Mouse (Mus musculus) liver, postnatal 0 days (tissue): Measurements from ENCODE around the gene Nfib. TPM values are rescaled to one million over a fixed set of nuclear protein-coding genes. Genes with fewer than 3 reads are reported as not detected.

ENCODE experiments used
- ATAC-seq: fragments of 200-750 bp; cut with Nextera tagmentation; 2 replicates; pipeline ENCODE4 v1.8.0; 2017; ENCODE audit warnings: mild to moderate bottlenecking, moderate library complexity
- DNase-seq: peaks from one replicate; pipeline ENCODE4 v3.0.0-alpha.2; 2016
- H3K27ac ChIP-seq: fragments of 300-500 bp; sonication (generic); 2 replicates; pipeline ENCODE4 v1.5.1; 2014; ENCODE audit warnings: antibody characterized with exemption, moderate library complexity, mild to moderate bottlenecking, low read depth
- H3K27me3 ChIP-seq: fragments of 300-500 bp; sonication (generic); 2 replicates; pipeline ENCODE4 v1.6.1; 2014; ENCODE audit warnings: low read length, control low read depth, mixed read lengths; ENCODE audit not compliant: insufficient read depth
- H3K36me3 ChIP-seq: fragments of 300-500 bp; sonication (generic); replicated peaks from 2 replicates; pipeline ENCODE4 v1.6.1; 2014; ENCODE audit warnings: mild to moderate bottlenecking, control low read depth, low read length, moderate library complexity, mixed read lengths; ENCODE audit not compliant: insufficient read depth
- H3K4me1 ChIP-seq: fragments of 300-500 bp; sonication (generic); 2 replicates; pipeline ENCODE4 v1.6.1; 2014; ENCODE audit warnings: antibody characterized with exemption, mild to moderate bottlenecking, control low read depth; ENCODE audit not compliant: insufficient read depth
- H3K4me2 ChIP-seq: fragments of 300-500 bp; sonication (generic); 2 replicates; pipeline ENCODE4 v1.6.1; 2014; ENCODE audit warnings: low read depth, mild to moderate bottlenecking, low read length, moderate library complexity, mixed read lengths
- H3K4me3 ChIP-seq: fragments of 300-500 bp; sonication (generic); 2 replicates; pipeline ENCODE4 v1.5.1; 2014; ENCODE audit warnings: low read depth, low read length
- H3K9ac ChIP-seq: fragments of 300-500 bp; sonication (generic); replicated peaks from 2 replicates; pipeline ENCODE4 v1.6.1; 2014; ENCODE audit warnings: mild to moderate bottlenecking, moderate library complexity
- H3K9me3 ChIP-seq: fragments of 300-500 bp; sonication (generic); 2 replicates; pipeline ENCODE4 v1.6.1; 2016; ENCODE audit warnings: mild to moderate bottlenecking, control low read depth, low read length, mixed read lengths
- CTCF ChIP-seq: sonication (generic); IDR thresholded peaks from 2 replicates; pipeline ENCODE4 v1.5.1; 2016; ENCODE audit warnings: antibody characterized with exemption, low read depth
- EP300 ChIP-seq: IDR thresholded peaks from 2 replicates; pipeline ENCODE4 v1.6.1; 2016; ENCODE audit warnings: antibody characterized with exemption, low read depth, mild to moderate bottlenecking
- WGBS: fragments of 180-500 bp; shearing (Covaris S2); extraction: QIAGEN DNeasy Blood & Tissue Kit; methylation state at CpG from one replicate; pipeline ENCODE4 v1.1.7; 2014; ENCODE audit not compliant: insufficient replicate concordance; 5-methylcytosine and 5-hydroxymethylcytosine counted together
- polyA plus RNA-seq: library from polyadenylated mRNA; unstranded; fragments of >200 nt; fragmentation: Nextera tagmentation; extraction: Ambion mirVana; gene quantifications from 2 replicates; pipeline ENCODE4 v1.2.1, GENCODE M21; 2015

Gene Nfib
- polyA plus RNA-seq, 1 experiment from 2014 or later: 8.3 TPM

DNA sequence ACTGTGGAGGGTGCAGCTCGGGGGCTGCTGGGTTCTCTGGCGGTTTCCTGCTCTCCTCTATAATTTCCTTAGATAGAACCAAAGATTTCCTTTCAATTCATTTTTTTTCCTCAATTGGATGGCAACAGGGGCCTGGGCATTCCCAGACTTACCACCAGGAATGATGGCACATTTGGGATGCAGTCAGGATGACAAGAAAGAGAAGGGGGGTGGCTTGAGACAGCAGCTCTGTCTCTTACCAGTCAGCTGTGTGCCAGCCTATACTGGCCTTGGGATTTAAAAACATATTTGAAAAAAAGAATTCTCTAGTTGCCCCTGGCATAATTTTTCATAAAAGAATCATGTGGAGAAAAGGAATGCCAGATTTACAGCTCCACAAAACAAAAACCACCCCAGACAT, 408.0 kb downstream of the Nfib start:
- Histone ChIP-seq H3K27me3 (no peaks in the 10 kb centered on the region), H3K36me3 (no peaks in the 10 kb centered on the region), H3K4me3 (no peak overlapping the region), H3K27ac (no peak overlapping the region), H3K4me2 (no peak overlapping the region), H3K9me3 (no peaks in the 10 kb centered on the region), H3K9ac (no peak overlapping the region), H3K4me1 (no peaks in the 10 kb centered on the region)
- TF ChIP-seq CTCF: no peak
- TF ChIP-seq EP300: no peak
- DNase-seq: no peak
- no peak for ATAC-seq
- 83% methylated on average over 2 of the region's 2 CpGs for WGBS

DNA sequence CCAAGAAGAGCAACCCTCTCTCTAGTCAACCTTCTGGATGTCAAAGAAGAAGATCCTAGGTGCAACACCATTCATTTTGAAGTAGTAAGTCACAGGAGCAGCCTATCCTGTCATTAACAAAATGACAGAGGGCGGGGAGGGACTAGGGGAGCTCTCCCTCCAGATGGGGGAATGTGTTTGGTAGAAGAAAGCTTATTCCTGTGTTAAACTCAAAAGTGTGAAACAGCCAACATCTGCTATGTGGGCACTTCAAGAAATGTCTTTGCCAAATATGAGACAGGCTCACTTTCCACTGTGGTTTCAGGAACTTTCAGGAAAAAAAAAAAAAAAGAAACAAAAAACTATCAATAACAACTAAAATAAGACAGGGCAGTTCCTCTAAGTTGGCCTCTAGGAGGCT, 411.5 kb downstream of the Nfib start:
- H3K9ac ChIP-seq: no peak overlapping the region
- H3K9me3 ChIP-seq: no peaks in the 10 kb centered on the region
- no peaks in the 10 kb centered on the region for H3K4me1 ChIP-seq
- ATAC-seq: no peak
- no peak for TF ChIP-seq EP300
- no peak for TF ChIP-seq CTCF
- DNase-seq: no peak
- H3K27me3 ChIP-seq: no peaks in the 10 kb centered on the region
- no peak overlapping the region for H3K4me3 ChIP-seq
- H3K36me3 ChIP-seq: no peaks in the 10 kb centered on the region
- 60% methylated on average over 1 of the region's 1 CpGs for WGBS
- H3K27ac ChIP-seq: no peak overlapping the region
- no peak overlapping the region for H3K4me2 ChIP-seq

DNA sequence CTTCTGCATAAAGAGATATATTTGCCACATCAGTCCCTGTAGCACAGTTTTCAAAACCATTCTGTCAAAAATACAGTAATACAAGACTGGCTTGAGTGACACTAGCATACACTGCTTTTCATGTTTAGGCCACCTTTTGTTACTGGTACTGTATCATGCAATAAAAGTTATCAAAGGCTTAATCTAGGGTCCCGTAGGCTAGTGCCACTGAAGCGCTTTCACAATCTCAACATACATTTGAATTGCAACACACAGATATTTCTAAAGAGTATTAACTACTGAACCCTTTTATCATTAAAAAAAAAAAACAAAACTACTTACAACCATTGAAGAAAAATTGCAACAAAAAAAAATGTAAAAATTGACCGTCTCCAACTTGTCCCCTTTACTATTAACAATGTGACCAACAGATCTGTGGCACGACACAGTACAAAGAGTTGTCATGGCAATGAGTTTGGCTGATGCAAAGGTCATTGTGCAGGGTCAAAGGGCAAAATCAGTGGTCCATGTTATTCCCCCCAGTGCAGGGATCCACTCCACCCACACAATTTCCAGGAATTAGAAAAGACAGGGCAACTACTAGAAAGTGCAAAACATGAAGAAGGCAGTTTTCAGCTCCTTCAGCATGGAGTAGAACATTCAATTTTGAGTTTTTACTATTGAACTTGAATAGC, 414.2 kb downstream of the Nfib start:
- no peak for TF ChIP-seq CTCF
- no peak for TF ChIP-seq EP300
- no peaks in the 10 kb centered on the region; the same call in 1 of the 2 replicates for H3K4me1 ChIP-seq
- WGBS: 60% methylated on average over 4 of the region's 4 CpGs
- H3K27me3 ChIP-seq: no peaks in the 10 kb centered on the region
- ATAC-seq: peak; percentile 56
- DNase-seq: no peak
- H3K9ac ChIP-seq: no peak overlapping the region
- no peaks in the 10 kb centered on the region for H3K9me3 ChIP-seq
- H3K4me3 ChIP-seq: no peak overlapping the region
- H3K4me2 ChIP-seq: 0 out of 2 replicates have a peak overlapping the region, but pooled peaks have one; percentile 2
- no peaks in the 10 kb centered on the region for H3K36me3 ChIP-seq
- 0 out of 2 replicates have a peak overlapping the region, but pooled peaks have one; percentile 34 for H3K27ac ChIP-seq

DNA sequence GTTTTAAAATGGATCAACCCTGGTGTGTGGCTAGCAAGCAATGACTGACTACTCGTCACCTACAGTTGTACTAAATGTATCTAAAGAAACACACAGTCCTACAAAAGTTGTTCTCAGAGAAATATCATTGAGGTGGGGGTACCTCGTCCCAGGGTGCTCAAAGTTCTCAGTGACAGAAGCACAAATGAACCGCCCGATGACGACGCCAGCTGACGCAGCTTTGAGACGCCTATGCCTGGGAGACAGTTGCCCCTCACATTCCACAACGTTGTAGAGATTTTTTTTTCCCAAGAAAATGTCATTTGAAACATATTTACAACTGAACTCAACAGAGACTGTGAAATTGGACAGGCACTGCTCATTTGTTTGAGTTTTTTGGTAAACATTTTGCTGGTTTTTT, 414.9 kb downstream of the Nfib start:
- Histone ChIP-seq H3K4me3 (no peak overlapping the region), H3K36me3 (no peaks in the 10 kb centered on the region), H3K9ac (no peak overlapping the region), H3K9me3 (no peaks in the 10 kb centered on the region), H3K4me2 (no peak overlapping the region), H3K4me1 (no peaks in the 10 kb centered on the region; the same call in 1 of the 2 replicates), H3K27me3 (no peaks in the 10 kb centered on the region), H3K27ac (no peak overlapping the region)
- no peak for TF ChIP-seq EP300
- no peak for TF ChIP-seq CTCF
- DNase-seq (no peak), ATAC-seq (no peak)
- WGBS: 85% methylated on average over 9 of the region's 9 CpGs

DNA sequence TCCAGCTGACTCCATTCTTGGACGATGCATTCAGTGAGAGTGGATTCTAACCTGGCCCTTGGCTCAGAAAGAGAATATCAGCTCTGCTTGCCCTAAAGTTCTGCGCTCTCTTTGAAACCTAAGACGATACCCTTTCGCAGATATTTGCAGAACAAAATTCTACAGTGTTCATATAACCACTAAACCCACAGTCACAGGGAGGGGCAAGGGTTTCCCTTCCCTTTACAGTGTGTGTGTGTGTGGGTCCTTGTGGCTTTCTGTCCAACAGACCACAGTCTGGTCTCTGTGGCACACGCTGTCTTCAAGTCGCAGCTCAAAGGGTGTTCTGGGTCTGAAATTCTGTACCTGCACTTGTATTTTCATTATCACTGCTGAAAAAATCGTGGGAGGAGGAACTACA, 416.0 kb downstream of the Nfib start:
- H3K4me2 ChIP-seq: no peak overlapping the region
- DNase-seq: no peak
- no peaks in the 10 kb centered on the region for H3K9me3 ChIP-seq
- no peak for ATAC-seq
- no peak overlapping the region for H3K4me3 ChIP-seq
- TF ChIP-seq EP300 (no peak), CTCF (no peak)
- no peak overlapping the region for H3K27ac ChIP-seq
- H3K27me3 ChIP-seq: no peaks in the 10 kb centered on the region
- H3K36me3 ChIP-seq: no peaks in the 10 kb centered on the region
- WGBS: 58% methylated on average over 7 of the region's 7 CpGs
- H3K9ac ChIP-seq: no peak overlapping the region
- no peaks in the 10 kb centered on the region; the same call in 1 of the 2 replicates for H3K4me1 ChIP-seq

DNA sequence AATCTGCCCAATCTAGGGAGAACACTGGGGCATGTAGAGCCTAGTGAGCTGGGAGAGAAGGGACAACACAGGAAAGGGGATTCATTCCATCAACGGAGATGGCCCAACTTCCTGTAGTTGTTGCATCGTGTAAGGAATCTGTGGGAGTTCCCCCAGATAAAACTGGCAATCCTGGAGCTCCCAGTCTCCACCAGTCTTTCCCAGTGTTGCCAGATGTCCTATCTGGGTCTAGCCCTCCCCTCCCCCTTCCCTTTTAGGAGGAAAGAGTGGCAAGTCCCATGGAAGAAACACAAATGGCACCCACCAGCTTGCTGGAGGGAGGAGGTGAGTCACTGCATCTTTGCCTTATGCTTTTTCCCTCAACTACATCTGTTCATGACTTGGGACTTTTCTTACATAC, 417.4 kb downstream of the Nfib start:
- no peak overlapping the region for H3K4me3 ChIP-seq
- no peak for TF ChIP-seq EP300
- no peak for TF ChIP-seq CTCF
- no peaks in the 10 kb centered on the region for H3K9me3 ChIP-seq
- H3K4me2 ChIP-seq: no peak overlapping the region
- ATAC-seq (no peak), DNase-seq (no peak)
- H3K9ac ChIP-seq: no peak overlapping the region
- no peaks in the 10 kb centered on the region for H3K36me3 ChIP-seq
- H3K4me1 ChIP-seq: no peaks in the 10 kb centered on the region; the same call in 1 of the 2 replicates
- H3K27me3 ChIP-seq: no peaks in the 10 kb centered on the region
- H3K27ac ChIP-seq: no peak overlapping the region
- 38% methylated on average over 2 of the region's 2 CpGs for WGBS
